Mouse (Mus musculus) limb, embryonic 12.5 days (tissue): ENCODE data around the gene Ermp1. TPM values are rescaled to one million over a fixed set of nuclear protein-coding genes. Genes with fewer than 3 reads are reported as not detected.
A peak's percentile ranks its signal among the peaks of the same experiment; 100 is the strongest.

ENCODE experiments used
- ATAC-seq: fragments of 200-750 bp; cut with Nextera tagmentation; 2 replicates; pipeline ENCODE4 v1.8.0; 2017; ENCODE audit warnings: low read depth, moderate TSS enrichment; ENCODE audit not compliant: insufficient number of reproducible peaks, insufficient read depth, low FRiP score, low TSS enrichment
- H3K27ac ChIP-seq: fragments of 300-500 bp; sonication (generic); 2 replicates; pipeline ENCODE4 v1.5.1; 2016; ENCODE audit warnings: mild to moderate bottlenecking, moderate library complexity
- H3K27me3 ChIP-seq: fragments of 300-500 bp; sonication (generic); 2 replicates; pipeline ENCODE4 v1.6.1; 2016; ENCODE audit warnings: mild to moderate bottlenecking, moderate library complexity
- H3K36me3 ChIP-seq: fragments of 300-500 bp; sonication (generic); 2 replicates; pipeline ENCODE4 v1.6.1; 2016; ENCODE audit warnings: mild to moderate bottlenecking, moderate library complexity
- H3K4me1 ChIP-seq: fragments of 300-500 bp; sonication (generic); replicated peaks from 2 replicates; pipeline ENCODE4 v1.6.1; 2016
- H3K4me2 ChIP-seq: fragments of 300-500 bp; sonication (generic); 2 replicates; pipeline ENCODE4 v1.6.1; 2016; ENCODE audit warnings: mild to moderate bottlenecking, moderate library complexity
- H3K4me3 ChIP-seq: fragments of 300-500 bp; sonication (generic); replicated peaks from 2 replicates; pipeline ENCODE4 v1.5.1; 2016; ENCODE audit warnings: mild to moderate bottlenecking
- H3K9ac ChIP-seq: fragments of 300-500 bp; sonication (generic); replicated peaks from 2 replicates; pipeline ENCODE4 v1.6.1; 2016; ENCODE audit warnings: mild to moderate bottlenecking, moderate library complexity
- H3K9me3 ChIP-seq: fragments of 300-500 bp; sonication (generic); 2 replicates; pipeline ENCODE4 v1.6.1; 2016; ENCODE audit warnings: mild to moderate bottlenecking, moderate library complexity
- WGBS: fragments of 180-500 bp; shearing (Covaris S2); methylation state at CpG from one replicate; pipeline ENCODE4 v1.1.7; 2016; 5-methylcytosine and 5-hydroxymethylcytosine counted together
- polyA plus RNA-seq: library from polyadenylated mRNA; unstranded; fragments of >200 nt; fragmentation: Nextera tagmentation; extraction: Ambion mirVana; gene quantifications from 2 replicates; pipeline ENCODE4 v1.2.1, GENCODE M21; 2016

Ermp1 gene
- polyA plus RNA-seq, 1 experiment from 2014 or later = 18.3 TPM

DNA sequence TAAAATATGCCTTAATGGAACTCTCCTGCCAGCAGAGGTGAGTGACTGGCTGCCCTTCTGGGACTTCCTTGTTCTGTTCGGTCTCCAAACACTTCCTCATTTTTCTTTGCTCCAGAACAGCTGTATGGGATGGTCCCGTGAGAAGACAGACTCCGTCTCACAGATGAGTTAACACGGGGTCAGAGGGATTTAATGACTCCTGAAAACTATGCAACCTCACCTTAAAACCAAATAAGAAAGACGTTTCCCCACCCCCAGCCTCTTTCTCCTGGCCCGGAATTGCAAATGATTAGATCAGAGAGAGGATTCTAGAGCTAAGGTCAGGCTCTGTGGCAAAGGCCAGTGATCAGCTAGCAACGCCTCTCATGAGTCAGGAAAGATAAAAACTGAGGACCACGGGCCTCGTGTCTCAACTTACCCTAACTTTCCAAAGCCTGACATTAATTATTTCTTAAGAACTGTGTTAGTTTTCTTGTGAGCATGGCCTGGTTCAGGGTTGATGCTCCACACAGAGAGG lies 27.4 kb upstream of the Ermp1 start:
- ATAC-seq = no peak
- 63% methylated on average over 9 of the region's 9 CpGs for WGBS
- H3K4me1 ChIP-seq = no peaks in the 10 kb centered on the region
- H3K9me3 ChIP-seq = no peaks in the 10 kb centered on the region
- H3K27me3 ChIP-seq = no peaks in the 10 kb centered on the region
- no peak overlapping the region for H3K4me3 ChIP-seq
- no peak overlapping the region for H3K9ac ChIP-seq
- H3K4me2 ChIP-seq = no peak overlapping the region
- H3K36me3 ChIP-seq = no peaks in the 10 kb centered on the region
- H3K27ac ChIP-seq = no peak overlapping the region

DNA sequence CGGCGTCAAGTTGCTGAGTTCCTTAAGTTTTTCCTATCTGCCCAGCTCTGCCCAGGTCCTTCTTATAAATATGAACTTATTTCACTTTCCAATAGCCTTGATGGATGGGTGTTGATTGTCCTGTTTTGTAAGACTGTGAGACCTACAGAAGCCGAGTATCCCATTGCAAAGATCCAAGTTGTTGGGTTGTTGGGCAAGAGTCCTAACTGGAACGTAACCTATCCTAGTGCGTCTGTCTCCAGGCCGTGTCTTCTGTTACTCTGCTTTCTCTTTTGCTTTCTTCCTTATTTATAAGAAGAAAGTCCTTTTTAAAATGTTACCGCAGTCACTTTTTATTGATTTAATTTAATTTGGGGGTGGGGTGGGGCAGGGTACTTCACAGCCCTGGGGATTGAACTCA lies 26.7 kb upstream of the Ermp1 start:
- Histone ChIP-seq H3K27me3 (no peaks in the 10 kb centered on the region), H3K27ac (no peak overlapping the region), H3K4me1 (no peaks in the 10 kb centered on the region), H3K4me3 (no peak overlapping the region), H3K36me3 (no peaks in the 10 kb centered on the region), H3K9me3 (no peaks in the 10 kb centered on the region), H3K9ac (no peak overlapping the region), H3K4me2 (no peak overlapping the region)
- ATAC-seq = no peak
- 94% methylated on average over 7 of the region's 7 CpGs for WGBS

DNA sequence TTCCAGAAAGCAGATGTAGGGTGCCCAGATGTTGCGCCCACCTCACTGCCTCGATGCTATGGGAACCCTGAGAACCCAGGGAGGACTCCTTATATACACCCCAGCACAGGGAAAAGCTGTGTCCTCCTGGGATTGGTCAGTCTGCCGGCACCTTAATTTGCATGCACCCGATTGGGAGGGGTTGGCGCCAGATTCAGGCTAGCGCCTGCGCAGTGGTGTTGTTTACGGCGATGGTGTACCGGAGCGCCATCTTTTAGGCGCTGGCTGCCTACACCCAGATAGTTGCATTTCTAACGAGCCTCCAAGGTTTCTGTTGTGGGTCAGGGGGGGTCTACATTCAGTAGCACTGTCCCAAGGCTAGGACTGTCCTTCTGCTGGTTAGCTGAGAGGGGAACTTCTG lies 24.4 kb upstream of the Ermp1 start:
- 91% methylated on average over 13 of the region's 13 CpGs for WGBS
- Histone ChIP-seq H3K9ac (no peak overlapping the region), H3K4me2 (no peak overlapping the region), H3K27me3 (no peaks in the 10 kb centered on the region), H3K27ac (no peak overlapping the region), H3K9me3 (no peaks in the 10 kb centered on the region), H3K36me3 (no peaks in the 10 kb centered on the region), H3K4me1 (no peaks in the 10 kb centered on the region), H3K4me3 (no peak overlapping the region)
- ATAC-seq = no peak

DNA sequence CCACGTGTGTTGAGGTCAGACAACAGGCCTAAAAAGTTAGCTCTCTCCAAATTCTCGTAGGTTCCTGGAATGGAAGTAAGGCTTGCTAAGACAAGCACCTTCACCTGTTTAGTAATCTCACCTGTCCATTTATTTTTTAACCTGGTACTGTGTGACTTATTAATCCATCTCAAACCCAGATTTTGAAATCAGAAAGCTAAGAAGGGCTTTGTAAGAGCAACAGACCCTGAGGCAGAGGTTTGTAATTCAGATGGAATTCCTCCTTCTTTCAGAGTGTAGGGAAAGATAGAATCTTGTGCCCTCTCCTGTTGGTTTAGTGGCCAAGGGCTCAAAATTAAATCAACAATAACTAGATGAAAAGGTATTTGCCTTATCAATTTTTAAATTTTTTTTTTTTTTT lies 22.9 kb upstream of the Ermp1 start:
- no peak overlapping the region for H3K4me2 ChIP-seq
- ATAC-seq = no peak
- H3K4me3 ChIP-seq = no peak overlapping the region
- peaks cover 13% of the 10 kb centered on the region for H3K4me1 ChIP-seq
- no peaks in the 10 kb centered on the region for H3K9me3 ChIP-seq
- WGBS = 76% methylated on average over 2 of the region's 2 CpGs
- no peak overlapping the region for H3K9ac ChIP-seq
- no peak overlapping the region for H3K27ac ChIP-seq
- no peaks in the 10 kb centered on the region for H3K36me3 ChIP-seq
- H3K27me3 ChIP-seq = no peaks in the 10 kb centered on the region

DNA sequence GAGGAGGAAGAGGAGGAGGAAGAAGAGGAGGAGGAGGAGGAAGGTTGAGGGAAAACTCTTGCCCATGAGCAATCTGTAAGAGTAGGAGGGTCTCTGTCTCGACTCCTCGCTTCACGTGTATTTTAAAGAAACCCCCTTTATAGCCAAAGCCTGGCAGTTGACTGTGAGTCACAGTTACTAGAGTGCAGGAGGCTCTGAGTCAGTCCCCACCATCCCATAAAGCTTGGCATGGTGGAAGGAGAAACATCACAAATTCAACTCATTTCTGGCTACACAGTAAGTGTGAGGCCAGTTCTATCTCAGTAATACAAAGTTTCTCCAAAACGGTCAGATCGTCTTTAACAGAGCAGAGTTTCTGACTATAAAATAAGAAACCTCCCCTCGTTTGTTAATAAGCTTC lies 22.0 kb upstream of the Ermp1 start:
- WGBS = 83% methylated on average over 6 of the region's 6 CpGs
- no peak overlapping the region for H3K4me3 ChIP-seq

DNA sequence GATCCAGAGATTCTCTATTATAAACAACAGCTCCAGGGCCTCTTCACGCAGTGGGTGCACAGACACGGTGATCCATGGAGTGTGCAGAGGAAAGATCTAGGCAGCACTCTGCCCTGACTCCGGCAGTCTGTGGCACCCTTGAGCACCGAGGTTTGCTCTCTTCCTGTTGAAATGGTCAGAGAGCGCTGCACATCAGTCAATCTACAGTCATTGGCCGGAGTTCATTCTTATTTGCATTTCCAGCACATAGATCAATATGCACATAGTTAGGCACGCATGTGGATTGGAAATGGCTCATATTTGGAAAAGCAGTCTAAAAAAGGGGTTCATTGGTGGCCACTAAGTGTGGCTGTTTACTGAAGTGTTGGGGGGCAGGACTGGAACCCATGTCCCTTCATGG lies 19.9 kb upstream of the Ermp1 start:
- no peak for ATAC-seq
- no peaks in the 10 kb centered on the region for H3K36me3 ChIP-seq
- H3K9ac ChIP-seq = no peak overlapping the region
- no peaks in the 10 kb centered on the region for H3K9me3 ChIP-seq
- no peak overlapping the region for H3K4me2 ChIP-seq
- H3K27me3 ChIP-seq = no peaks in the 10 kb centered on the region
- 93% methylated on average over 7 of the region's 7 CpGs for whole genome bisulfite sequencing
- H3K4me3 ChIP-seq = no peak overlapping the region
- peaks cover 13% of the 10 kb centered on the region for H3K4me1 ChIP-seq
- no peak overlapping the region for H3K27ac ChIP-seq

More for the DNA sequence above, 22.0 kb upstream of the Ermp1 start:
- Histone ChIP-seq H3K4me1 (peaks cover 13% of the 10 kb centered on the region), H3K36me3 (no peaks in the 10 kb centered on the region), H3K27ac (no peak overlapping the region), H3K27me3 (no peaks in the 10 kb centered on the region), H3K9ac (no peak overlapping the region), H3K9me3 (no peaks in the 10 kb centered on the region), H3K4me2 (no peak overlapping the region)
- no peak for ATAC-seq

DNA sequence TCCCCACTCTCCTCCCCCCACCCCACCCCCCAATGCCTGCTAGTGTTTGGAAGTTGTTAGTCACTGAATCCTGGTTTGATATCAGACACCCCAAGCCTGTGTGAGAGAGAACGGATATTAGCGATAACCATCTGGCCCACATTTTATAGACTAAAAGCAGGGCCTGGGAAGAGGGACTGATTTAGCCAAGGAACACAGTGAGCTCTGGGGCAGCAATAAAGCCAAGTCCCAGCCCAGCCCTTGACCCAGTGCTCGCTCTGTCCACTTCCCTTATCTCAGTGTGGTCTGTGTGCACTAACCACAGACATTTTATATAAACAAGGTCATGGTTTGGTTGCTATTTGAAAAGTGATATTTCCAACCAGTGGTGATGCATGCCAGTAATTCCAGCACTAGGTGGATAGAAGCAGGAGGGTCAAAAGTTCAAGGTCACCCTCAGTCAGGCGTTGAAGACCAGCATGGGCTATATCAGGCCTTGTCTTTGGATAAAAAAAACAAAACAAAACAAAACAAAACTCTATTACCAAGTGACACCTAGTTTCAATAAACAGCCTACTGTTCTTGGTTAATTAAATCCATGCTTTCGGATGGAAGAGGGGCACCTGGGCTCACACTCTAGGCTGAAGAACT lies 18.9 kb upstream of the Ermp1 start:
- peak; percentile 56; the same call in 1 of the 2 replicates for ATAC-seq
- no peaks in the 10 kb centered on the region for H3K36me3 ChIP-seq
- 48% methylated on average over 5 of the region's 5 CpGs for WGBS

DNA sequence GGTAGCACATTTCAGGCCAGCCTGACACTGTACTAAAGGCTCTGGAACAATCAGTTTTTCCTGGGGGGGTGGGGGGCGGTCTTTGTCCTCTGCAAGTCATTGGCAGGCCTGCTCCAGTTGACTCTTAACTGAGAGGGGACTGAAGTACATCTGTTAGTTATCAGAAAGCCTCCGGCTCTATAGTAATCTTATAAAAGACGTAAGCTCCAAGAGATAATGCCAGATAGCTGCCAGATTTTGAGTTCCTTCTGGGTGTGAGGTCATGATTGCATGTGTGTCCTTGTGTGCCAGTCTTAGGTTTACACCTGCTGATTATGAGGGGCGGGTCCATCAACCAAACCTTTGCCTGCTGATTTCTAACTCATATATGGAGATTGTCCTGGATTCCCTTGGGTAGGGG lies 17.9 kb upstream of the Ermp1 start:
- 66% methylated on average over 4 of the region's 4 CpGs for WGBS
- ATAC-seq = no peak
- peaks cover 13% of the 10 kb centered on the region for H3K4me1 ChIP-seq
- no peak overlapping the region for H3K4me2 ChIP-seq
- no peaks in the 10 kb centered on the region for H3K9me3 ChIP-seq
- no peaks in the 10 kb centered on the region for H3K27me3 ChIP-seq
- no peaks in the 10 kb centered on the region for H3K36me3 ChIP-seq
- H3K27ac ChIP-seq = no peak overlapping the region
- H3K9ac ChIP-seq = no peak overlapping the region
- no peak overlapping the region for H3K4me3 ChIP-seq

More for the DNA sequence above, 18.9 kb upstream of the Ermp1 start:
- no peaks in the 10 kb centered on the region for H3K9me3 ChIP-seq
- H3K27me3 ChIP-seq = no peaks in the 10 kb centered on the region
- H3K27ac ChIP-seq = no peak overlapping the region
- peaks cover 13% of the 10 kb centered on the region for H3K4me1 ChIP-seq
- H3K4me2 ChIP-seq = no peak overlapping the region
- H3K4me3 ChIP-seq = no peak overlapping the region
- H3K9ac ChIP-seq = no peak overlapping the region

DNA sequence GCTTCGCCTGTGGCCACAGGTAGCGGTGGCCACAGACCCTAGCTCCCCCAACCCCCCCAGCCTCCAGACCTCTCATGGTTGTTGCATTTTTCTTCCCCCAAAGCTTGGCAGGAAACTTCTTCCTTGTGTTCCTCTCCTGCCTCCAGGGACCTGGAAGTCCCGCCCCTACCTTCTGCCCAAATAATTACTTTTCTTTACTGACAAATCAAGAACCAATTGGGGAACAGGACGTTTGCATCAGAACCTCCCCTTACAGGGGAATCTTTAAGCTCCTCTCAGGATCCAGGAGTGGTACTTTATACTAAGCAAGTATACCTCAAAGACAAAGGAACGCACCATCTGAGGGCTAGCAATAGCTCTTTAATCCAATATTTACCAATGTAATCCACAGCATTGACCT lies 16.7 kb upstream of the Ermp1 start:
- H3K4me2 ChIP-seq = no peak overlapping the region
- no peak overlapping the region for H3K4me3 ChIP-seq
- no peaks in the 10 kb centered on the region for H3K9me3 ChIP-seq
- WGBS = 83% methylated on average over 5 of the region's 5 CpGs
- no peaks in the 10 kb centered on the region for H3K36me3 ChIP-seq
- no peak for ATAC-seq
- no peaks in the 10 kb centered on the region for H3K27me3 ChIP-seq
- H3K4me1 ChIP-seq = peaks cover 13% of the 10 kb centered on the region
- no peak overlapping the region for H3K27ac ChIP-seq
- H3K9ac ChIP-seq = no peak overlapping the region

DNA sequence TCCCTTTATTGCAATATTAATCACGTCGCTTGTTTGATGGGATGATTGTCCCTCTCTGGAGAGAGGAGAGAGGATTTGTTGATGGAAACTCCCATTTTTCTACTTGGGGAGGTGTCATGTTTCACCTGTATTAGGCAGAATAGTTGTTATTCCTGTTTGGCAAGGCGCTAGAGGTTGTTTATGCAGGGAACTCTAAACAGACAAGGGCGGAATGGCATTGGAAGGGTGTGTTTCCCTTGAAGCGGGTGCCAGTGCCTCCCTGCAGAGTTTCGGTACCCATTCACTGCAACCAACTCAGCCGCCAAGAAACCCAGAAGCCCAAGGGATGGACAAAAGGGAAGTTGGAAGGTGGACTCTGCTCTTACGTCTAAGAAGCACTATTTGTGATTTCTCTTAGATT lies 15.6 kb upstream of the Ermp1 start:
- H3K9me3 ChIP-seq = no peaks in the 10 kb centered on the region
- H3K36me3 ChIP-seq = no peaks in the 10 kb centered on the region
- no peak overlapping the region for H3K4me2 ChIP-seq
- no peak overlapping the region for H3K9ac ChIP-seq
- ATAC-seq = no peak
- H3K27ac ChIP-seq = no peak overlapping the region
- no peak overlapping the region for H3K4me3 ChIP-seq
- H3K4me1 ChIP-seq = peaks cover 13% of the 10 kb centered on the region
- 63% methylated on average over 8 of the region's 8 CpGs for WGBS
- no peaks in the 10 kb centered on the region for H3K27me3 ChIP-seq

DNA sequence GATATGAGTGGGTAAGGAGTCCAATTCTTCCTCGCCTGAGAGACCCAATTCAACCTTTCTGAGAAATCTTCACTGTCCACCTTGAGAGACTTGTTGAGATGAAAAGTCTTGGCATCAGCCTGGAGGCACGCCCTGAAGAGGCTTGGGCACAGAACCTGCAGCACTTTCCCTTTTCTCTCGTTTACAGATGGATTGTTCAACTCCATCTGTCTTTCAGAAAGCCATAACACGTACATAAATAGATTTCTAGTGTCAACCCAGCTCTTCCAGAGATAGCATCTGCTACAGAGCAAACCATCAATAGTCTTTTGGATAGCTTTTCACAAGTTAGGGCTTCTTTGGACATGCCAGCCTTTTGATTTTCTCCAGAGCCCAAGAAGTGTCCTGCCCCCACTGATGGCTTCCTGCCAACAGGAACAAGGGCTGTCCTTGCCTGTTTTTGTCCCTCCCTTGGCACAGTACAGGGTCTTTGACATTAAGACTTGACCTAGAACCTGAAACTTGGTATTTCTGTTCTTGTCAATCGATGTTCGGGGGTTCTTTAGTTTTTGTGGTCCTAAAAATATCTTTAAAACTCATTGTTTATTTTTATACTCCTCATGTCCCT lies 13.9 kb upstream of the Ermp1 start:
- no peak overlapping the region for H3K27ac ChIP-seq
- no peak overlapping the region for H3K4me2 ChIP-seq
- 86% methylated on average over 6 of the region's 6 CpGs for WGBS
- ATAC-seq = no peak
- no peaks in the 10 kb centered on the region for H3K9me3 ChIP-seq
- no peak overlapping the region for H3K9ac ChIP-seq
- H3K36me3 ChIP-seq = no peaks in the 10 kb centered on the region
- H3K4me3 ChIP-seq = no peak overlapping the region
- H3K27me3 ChIP-seq = no peaks in the 10 kb centered on the region
- H3K4me1 ChIP-seq = peaks cover 9% of the 10 kb centered on the region
